Mouse (Mus musculus) olfactory bulb, adult 2 months (tissue): ENCODE measurements around the gene Pmpcb. TPM values are rescaled to one million over a fixed set of nuclear protein-coding genes. Genes with fewer than 3 reads are reported as not detected.

ENCODE experiments used
- H3K27ac ChIP-seq: fragments of 200-500 bp; 2 replicates; pipeline ENCODE4 v1.5.1; 2012; ENCODE audit warnings: low read depth, low read length; ENCODE audit not compliant: insufficient read depth
- H3K4me1 ChIP-seq: fragments of 200-500 bp; 2 replicates; pipeline ENCODE4 v1.6.1; 2012; ENCODE audit warnings: low read length; ENCODE audit not compliant: control insufficient read depth, insufficient read depth
- H3K4me3 ChIP-seq: fragments of 200-500 bp; 2 replicates; pipeline ENCODE4 v1.5.1; 2012; ENCODE audit warnings: mild to moderate bottlenecking, low read depth, low read length, moderate library complexity; ENCODE audit not compliant: insufficient read depth
- CTCF ChIP-seq: fragments of 200-500 bp; IDR thresholded peaks from 2 replicates; pipeline ENCODE4 v1.5.1; 2012; ENCODE audit warnings: low read depth, mild to moderate bottlenecking, low read length, moderate library complexity; ENCODE audit not compliant: insufficient read depth
- POLR2A ChIP-seq: fragments of 200-500 bp; IDR thresholded peaks from 2 replicates; pipeline ENCODE4 v1.6.1; 2012; ENCODE audit warnings: mild to moderate bottlenecking, low read depth, low read length, moderate library complexity; ENCODE audit not compliant: insufficient read depth
- WGBS: fragments of 180-500 bp; shearing (Covaris S2); methylation state at CpG from one replicate; pipeline ENCODE4 v1.1.7; 2018; 5-methylcytosine and 5-hydroxymethylcytosine counted together
- polyA plus RNA-seq: library from polyadenylated mRNA; stranded (reverse); fragments of >200 nt; gene quantifications from 2 replicates; pipeline ENCODE4 v1.2.4, GENCODE M21; 2012; ENCODE audit warnings: low replicate concordance; ENCODE audit not compliant: missing spikeins, insufficient read depth, insufficient read length

Pmpcb gene
- polyA plus RNA-seq, 1 experiment: not detected

DNA sequence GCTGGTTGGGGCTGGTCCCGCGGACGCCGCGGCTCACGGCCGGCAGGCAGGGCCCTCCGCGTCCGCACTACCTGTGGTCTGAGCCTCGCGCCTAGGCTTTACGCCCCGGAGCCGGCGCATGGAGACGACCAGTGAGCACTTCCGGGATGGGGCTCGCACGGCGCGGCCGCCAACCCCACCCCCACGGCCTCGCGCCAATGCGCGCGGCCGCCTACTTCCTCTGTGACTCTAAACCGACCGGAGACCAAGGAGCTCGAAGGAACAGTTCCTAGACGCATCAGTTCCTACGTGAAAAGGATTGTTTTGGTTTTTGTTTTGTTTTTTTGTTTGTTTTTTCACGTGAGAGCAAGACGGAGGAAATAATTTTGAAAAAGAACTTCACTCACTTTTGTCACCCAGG, 48.1 kb downstream of the Pmpcb start, which contains the start of the genes Dnajc2 and Psmc2:
TSS of gene Dnajc2 (minus strand) at position 199 of the 400 bp plus-strand sequence.
TSS of gene Psmc2 (plus strand) at position 231 of the 400 bp plus-strand sequence.
- TF ChIP-seq CTCF: no peak
- TF ChIP-seq POLR2A: peak; percentile 35; the same call in 1 of the 2 replicates
- WGBS: under 1% methylated on average over 37 of the region's 37 CpGs
- H3K27ac ChIP-seq: no peak within 1 kb of the TSS
- peak within 1 kb of the TSS; percentile 67 for H3K4me3 ChIP-seq
- H3K4me1 ChIP-seq: peaks cover 7% of the 10 kb centered on the region

DNA sequence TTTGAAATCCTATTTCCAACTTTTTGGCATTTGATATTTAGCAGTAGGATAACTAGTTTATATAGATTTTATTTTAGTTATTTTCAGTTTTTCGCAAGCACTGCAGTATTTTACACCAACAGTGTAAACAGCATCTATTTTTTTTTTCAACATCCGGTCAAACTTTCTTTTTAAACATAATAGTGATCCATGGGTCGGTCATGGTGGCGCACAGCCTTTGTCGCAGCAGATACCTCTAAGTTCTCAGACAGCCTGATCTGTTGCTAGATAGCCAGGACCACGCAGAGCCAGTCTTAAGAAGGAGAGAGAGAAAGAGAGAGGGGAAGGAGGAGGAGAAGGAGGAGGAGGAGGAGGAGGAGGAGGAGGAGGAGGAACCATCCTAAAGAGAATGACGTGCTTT, 48.8 kb downstream of the Pmpcb start:
- TF ChIP-seq POLR2A (no peak), CTCF (no peak)
- WGBS: 78% methylated on average over 7 of the region's 7 CpGs
- H3K4me3 ChIP-seq: no peak overlapping the region
- peaks cover 7% of the 10 kb centered on the region for H3K4me1 ChIP-seq
- no peak overlapping the region for H3K27ac ChIP-seq

DNA sequence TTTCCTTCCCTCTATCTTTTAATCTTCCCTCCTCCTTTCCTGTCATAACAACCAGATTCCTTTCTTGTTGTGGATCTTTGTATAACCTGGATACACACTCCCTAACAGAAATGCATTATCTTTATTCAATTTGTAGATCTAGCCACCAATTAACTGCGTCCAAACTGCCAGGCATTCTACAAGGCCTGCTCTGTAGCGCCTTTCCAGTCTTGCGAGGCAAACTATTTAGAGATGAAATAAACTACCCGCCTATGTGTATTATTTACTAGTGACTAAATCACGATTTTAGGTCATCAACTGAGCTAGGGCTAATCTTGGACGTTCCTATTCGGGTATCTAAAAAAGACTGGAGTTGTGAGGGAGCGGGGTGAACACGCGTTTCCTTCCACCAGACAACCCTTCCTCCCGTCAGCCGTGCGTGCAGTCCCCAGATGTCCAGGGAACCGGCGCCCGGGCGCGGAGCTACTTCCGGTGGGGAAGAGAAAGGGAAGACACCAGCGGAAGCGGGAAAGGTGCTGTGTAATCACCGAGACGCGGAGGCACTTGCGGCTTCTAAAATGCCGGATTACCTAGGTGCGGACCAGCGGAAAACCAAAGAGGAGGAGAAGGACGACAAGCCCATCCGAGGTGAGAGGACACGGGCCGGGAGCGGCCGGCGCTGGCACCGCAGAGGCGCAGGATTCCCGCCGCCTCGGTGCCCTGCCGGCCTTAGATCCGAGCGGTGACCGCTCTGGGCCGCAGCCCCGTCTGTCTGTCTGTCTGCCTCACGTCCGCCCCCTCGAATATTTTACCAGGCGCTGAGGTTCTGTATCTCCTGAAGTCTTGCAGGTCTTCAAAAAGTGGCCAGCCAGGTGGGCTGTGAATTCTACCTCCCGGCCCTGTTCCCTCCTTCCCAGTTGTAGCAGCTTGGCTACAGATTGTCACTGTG, 49.6 kb downstream of the Pmpcb start:
- WGBS: under 1% methylated on average over 51 of the region's 51 CpGs
- TF ChIP-seq POLR2A (peak; percentile 54; the same call in 1 of the 2 replicates), CTCF (no peak)
- H3K27ac ChIP-seq: peak overlapping the region; percentile 88
- H3K4me1 ChIP-seq: peaks cover 7% of the 10 kb centered on the region
- peak overlapping the region; percentile 97 for H3K4me3 ChIP-seq

DNA sequence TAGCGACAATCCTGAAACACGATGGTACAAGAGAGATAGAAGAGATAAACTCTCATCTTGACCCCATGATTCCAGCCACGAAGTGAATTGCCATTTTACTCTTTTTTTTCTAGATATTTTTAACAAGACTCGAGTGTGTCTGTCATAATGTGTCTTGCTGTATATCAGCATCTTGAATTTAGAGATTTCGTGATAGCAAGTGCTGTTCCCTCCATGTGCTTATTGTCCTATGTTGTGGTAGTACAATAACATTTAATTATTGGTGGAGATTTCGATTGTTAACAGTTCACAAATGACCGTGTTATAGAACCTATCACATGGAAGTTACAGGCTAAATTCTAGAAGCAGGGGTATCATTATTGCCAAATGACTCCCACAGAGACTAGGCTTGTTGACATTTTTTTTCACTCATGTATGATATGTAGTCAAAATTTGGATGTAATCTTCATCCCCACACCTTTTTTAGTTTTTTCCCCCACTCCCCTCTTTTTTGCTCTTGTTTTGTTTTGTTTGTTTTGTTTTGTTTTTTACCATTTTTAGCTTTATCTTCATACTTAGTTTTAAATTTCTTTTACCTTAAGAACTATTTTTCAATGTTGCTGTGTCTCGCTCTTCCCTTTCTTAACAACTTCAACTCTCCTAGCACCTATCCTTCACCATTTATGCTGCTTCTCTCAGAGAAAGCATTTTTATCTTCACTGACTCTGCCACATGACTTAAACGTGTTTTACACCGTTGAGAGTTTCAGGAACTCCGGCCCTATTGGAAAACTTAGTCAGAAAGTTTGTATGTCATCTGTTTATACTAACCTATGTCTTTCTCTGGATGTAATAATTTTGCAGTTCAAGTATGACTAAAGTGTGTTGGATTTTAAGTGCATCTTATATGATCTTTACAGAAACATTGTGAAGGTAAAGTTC, 50.5 kb downstream of the Pmpcb start:
- TF ChIP-seq POLR2A (no peak), CTCF (no peak)
- peak overlapping the region; percentile 97 for H3K4me3 ChIP-seq
- peaks cover 7% of the 10 kb centered on the region for H3K4me1 ChIP-seq
- 0 out of 2 replicates have a peak overlapping the region, but pooled peaks have one; percentile 88 for H3K27ac ChIP-seq
- 28% methylated on average over 11 of the region's 11 CpGs for WGBS

DNA sequence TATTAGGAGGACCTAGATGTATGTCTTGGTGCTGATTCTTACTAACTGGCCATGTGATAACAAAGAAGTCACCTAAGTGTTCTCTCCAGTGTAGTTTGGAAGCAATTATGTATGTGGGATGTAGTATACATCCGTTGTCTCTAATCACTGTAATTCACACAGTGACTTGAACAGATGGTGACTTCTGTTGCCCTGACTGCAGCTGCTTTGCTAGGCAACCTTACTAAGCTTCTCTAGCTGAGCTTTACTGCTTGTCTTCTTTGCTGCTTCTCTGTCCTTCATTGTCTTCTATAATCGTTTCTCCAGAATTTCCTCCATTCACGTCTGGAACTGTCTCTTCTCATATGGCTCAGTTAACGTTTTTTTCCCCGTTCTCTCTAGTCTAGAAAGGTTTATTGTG, 52.1 kb downstream of the Pmpcb start:
- H3K4me1 ChIP-seq: peaks cover 6% of the 10 kb centered on the region
- WGBS: 26% methylated on average over 5 of the region's 5 CpGs

DNA sequence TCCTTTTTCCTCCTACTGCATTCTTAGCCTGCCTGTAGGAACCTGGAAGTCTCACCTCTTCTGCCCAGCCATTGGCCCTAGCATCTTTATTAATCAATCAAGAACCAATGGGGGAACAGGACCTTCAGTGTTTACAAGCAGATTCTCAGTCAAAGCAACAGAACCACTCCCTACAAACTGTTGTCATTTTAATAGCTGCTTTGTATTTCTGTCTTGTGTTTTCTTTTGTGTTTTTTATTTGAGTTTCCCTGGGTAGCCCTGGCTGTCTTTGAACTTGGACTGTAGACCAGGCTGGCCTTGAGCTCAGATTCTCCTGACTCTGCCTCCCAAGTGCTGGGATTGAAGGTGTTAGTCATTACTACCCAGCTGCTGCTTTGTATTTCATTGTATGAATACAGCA, 55.2 kb downstream of the Pmpcb start:
- TF ChIP-seq POLR2A: no peak
- no peak for TF ChIP-seq CTCF
- no peak overlapping the region for H3K27ac ChIP-seq

More for the DNA sequence above, 52.1 kb downstream of the Pmpcb start:
- TF ChIP-seq POLR2A: no peak
- no peak for TF ChIP-seq CTCF
- H3K27ac ChIP-seq: peak overlapping the region; percentile 76
- H3K4me3 ChIP-seq: 0 out of 2 replicates have a peak overlapping the region, but pooled peaks have one; percentile 7

DNA sequence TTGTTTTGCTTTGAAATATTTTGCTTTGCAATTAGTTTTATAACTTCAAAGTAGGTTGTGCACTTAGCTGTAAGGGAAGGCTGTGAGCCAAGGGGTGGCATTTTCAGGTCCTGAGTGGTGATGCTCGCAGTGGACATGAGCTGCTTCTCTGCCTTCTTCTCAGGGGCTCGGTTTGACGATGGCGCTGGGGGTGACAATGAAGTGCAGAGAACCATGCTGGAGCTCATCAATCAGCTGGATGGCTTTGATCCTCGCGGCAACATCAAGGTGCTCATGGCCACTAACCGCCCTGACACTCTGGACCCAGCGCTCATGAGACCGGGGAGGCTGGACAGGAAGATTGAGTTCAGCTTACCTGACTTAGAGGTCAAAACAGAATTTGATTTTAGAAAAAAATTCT, 66.0 kb downstream of the Pmpcb start:
- 92% methylated on average over 9 of the region's 9 CpGs for WGBS
- H3K4me3 ChIP-seq: no peak overlapping the region
- TF ChIP-seq POLR2A (no peak), CTCF (no peak)
- H3K27ac ChIP-seq: no peak overlapping the region
- H3K4me1 ChIP-seq: no peaks in the 10 kb centered on the region

More for the DNA sequence above, 55.2 kb downstream of the Pmpcb start:
- Histone ChIP-seq H3K4me3 (no peak overlapping the region), H3K4me1 (peaks cover 5% of the 10 kb centered on the region; the same call in 1 of the 2 replicates)

DNA sequence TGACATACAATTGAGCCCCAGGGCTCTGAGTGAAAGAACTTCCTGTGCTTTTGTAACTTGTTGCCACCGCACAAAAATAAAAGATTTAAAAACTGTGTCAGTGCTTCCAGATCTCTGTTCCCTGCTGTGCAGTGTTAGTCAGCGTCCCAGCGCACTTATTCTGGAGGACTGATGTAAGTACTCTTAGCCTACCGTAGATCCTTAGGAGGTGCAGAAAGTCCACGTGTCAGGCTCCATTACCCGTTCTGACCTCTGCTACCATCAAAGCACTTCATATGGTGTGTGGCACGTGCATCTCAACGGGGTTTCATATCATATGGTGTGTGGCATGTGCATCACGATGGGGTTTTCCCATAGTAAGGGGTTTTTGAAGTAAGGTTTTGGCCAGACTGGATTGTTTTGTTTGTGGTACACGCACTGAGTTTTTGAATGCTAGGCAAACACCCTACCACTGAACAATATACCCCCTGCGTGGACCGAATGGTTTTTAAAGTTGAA, 66.8 kb downstream of the Pmpcb start:
- Histone ChIP-seq H3K27ac (no peak overlapping the region), H3K4me3 (no peak overlapping the region), H3K4me1 (no peaks in the 10 kb centered on the region)
- WGBS: 57% methylated on average over 12 of the region's 12 CpGs
- no peak for TF ChIP-seq POLR2A
- TF ChIP-seq CTCF: no peak

DNA sequence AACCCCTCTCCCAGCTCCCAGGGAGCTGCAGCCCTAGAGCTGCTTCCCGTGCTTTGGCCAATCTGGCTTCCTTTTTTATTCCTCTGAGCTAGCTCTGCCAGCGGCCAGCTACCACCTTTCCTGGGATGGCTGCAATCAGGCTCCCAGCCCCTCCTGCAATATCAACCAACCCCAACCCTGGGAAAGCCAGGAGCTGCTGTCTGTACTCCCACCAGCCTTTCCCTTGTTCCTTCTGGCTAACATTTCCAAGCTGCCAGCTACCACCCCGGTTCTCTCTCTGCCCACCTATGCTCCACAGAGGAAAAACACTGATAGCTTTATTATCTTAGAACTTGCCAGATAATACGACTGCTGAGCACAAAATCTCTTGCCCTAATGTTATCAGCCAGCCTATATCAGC, 67.9 kb downstream of the Pmpcb start:
- 63% methylated on average over 4 of the region's 4 CpGs for WGBS
- TF ChIP-seq POLR2A (no peak), CTCF (no peak)
- Histone ChIP-seq H3K27ac (no peak overlapping the region), H3K4me1 (no peaks in the 10 kb centered on the region), H3K4me3 (no peak overlapping the region)

Other genes starting within 250 kb of the Pmpcb start
- gene Lrrc17, start 193.6 kb upstream of the Pmpcb start, polyA plus RNA-seq: not detected in 2 replicates
- not detected in 2 replicates for gene Fbxl13, start 91.5 kb upstream of the Pmpcb start, polyA plus RNA-seq
- not detected in 2 replicates for gene Armc10, start 91.3 kb upstream of the Pmpcb start, polyA plus RNA-seq
- not detected in 2 replicates for gene Napepld, start 35.7 kb upstream of the Pmpcb start, polyA plus RNA-seq
- not detected in 2 replicates for gene Dnajc2, start 48.1 kb downstream of the Pmpcb start, polyA plus RNA-seq
- not detected in 2 replicates for gene Psmc2, start 48.1 kb downstream of the Pmpcb start, polyA plus RNA-seq
- gene Slc26a5, start 128.5 kb downstream of the Pmpcb start, polyA plus RNA-seq: not detected in 2 replicates